Mouse (Mus musculus) colon, adult 2 months (tissue): ENCODE data around the gene Wrap73. TPM values are rescaled to one million over a fixed set of nuclear protein-coding genes. Genes with fewer than 3 reads are reported as not detected.

Source experiments
- polyA plus RNA-seq: library from polyadenylated mRNA; depleted of rRNA; stranded (reverse); fragments of >200 nt; gene quantifications from 2 replicates; pipeline ENCODE4 v1.2.3, GENCODE M21; 2012; rRNA removed

Gene Wrap73
- polyA plus RNA-seq = 24.9 and 27.2 TPM in 2 replicates

DNA sequence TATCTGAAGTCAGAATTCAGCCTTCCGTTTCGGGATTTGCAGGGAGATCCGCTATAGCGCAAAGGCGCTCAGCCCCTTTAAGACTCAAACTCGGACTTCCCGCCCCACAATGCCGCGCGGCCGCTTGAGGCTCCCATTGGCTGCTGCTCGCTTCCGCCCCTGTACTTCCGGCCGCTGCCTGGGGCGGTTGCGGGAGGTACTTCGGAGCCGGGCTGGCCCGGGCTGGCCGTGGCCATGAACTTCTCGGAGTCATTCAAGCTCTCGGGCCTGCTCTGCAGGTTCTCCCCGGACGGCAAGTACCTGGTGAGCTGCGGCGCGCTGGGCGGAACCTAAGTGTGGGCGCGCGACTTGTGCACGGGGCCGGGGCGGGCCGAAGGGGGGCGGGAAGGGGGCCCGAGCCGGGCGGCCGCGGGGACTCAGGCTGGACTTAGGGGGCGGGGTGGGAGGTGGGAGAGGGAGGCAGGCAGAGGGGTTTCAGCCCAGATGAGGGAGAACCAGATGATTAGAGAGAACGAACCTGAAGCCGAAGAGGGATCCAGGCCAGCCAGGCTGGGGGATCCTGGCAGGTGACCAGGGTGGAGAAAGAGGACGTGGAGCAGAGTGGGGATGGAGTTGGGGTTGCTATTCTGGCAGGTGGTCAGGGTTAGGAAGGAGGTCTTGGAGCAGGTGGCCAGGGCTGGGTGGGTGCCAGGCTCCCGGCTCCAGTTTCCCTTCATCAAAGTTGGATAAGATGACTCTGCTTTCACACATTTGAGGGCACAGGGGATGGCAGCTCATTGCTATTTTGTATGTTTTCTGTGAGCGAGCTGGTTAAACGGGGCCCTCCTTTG, at the start of gene Wrap73:
Gene Wrap73, plus strand, starts transcription at position 162 of the 830 bp plus-strand sequence.

DNA sequence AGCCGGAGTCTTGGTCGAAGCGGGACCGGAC, 2.2 kb upstream of the Wrap73 start, which contains the start of gene Trp73:
Gene Trp73, minus strand, starts transcription at position 27 of the 31 bp plus-strand sequence.

DNA sequence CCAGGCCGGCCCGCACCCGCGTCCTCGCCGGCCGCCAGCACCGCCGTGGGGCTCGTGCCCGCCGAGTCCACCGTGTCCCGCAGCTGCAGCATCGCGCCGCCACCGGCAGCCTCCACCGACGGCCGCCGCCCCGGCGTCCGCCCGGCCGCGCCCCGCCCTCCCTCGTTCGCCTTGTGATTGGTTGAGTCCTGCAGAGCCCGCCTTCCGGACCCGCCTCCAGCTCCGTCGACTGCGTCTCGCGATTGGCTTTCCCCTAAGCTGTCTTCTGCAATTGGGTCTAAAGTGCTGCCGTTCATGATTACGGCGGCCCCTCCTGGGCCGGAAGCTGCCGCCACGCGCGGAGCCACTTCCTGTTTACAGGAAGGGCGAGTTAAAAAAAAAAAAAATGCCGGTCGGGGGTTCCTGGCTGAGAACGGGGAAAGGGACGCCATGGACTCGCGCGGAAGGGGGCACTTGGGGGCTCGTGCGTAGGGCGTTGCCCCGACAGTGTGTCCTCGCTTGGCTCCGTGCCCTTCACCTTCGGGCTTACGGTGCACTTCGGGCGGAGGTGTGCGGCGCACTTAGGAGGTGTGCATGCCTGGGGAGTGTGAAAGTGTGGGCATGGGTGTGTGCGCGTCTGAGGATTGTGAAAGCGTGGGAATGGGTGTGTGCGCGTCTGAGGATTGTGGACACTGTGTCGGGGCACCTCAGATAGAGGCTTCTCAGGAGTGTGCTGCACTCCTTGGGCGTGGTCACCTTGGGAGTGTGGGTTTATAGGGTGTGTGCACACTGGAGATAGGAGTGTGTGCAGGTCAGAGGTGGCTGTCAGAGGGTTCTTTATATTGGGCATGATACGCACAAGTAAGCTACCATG, 18.6 kb downstream of the Wrap73 start, which contains the start of gene Tprgl:
Gene Tprgl, minus strand, starts transcription at position 129 of the 853 bp plus-strand sequence.

DNA sequence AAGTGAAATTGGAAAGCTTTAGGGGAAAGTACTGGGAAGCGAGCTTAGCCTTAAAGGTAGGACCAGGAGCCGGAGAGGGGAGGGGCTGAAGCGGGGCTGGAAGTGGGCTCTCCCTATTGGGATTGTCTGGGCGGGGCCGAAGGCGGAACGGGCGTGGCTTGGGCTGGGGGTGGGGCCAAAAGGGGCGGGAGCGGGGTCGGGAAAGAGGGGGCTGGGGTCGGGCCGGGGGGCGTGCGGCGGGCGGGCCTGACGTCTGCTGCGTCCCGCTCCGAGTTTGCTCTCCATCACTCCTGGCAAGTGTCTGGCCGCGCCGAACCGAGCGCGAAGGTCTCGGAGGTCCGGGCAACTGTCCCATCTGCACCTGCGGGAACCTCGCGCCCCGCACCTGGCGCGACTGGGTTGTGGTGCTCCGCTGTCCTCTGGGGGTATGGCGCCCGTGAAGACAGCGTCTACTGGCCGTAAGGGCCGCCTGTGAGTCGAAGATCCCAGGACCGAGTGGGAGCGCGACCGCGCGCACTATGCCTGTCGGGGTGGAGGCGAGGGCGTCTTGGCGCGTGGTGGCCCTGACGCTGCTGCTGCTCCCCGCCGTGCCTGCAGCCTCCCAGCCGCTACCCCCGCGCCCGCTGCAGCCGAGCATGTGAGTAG, 28.5 kb downstream of the Wrap73 start, which contains the start of gene Megf6:
Gene Megf6, plus strand, starts transcription at position 225 of the 645 bp plus-strand sequence.

Other genes with a start within 250 kb of the Wrap73 start
- gene A430005L14Rik, start 185.1 kb upstream of the Wrap73 start, polyA plus RNA-seq = 48.3 and 54.3 TPM in 2 replicates
- 15.8 and 17.8 TPM in 2 replicates for gene Dffb, start 167.2 kb upstream of the Wrap73 start, polyA plus RNA-seq
- gene Cep104, start 167.2 kb upstream of the Wrap73 start, polyA plus RNA-seq = 10.2 and 11.9 TPM in 2 replicates
- 51.3 and 56.2 TPM in 2 replicates for gene Lrrc47, start 130.6 kb upstream of the Wrap73 start, polyA plus RNA-seq
- gene Smim1, start 116.1 kb upstream of the Wrap73 start, polyA plus RNA-seq = 20.5 and 21.8 TPM in 2 replicates
- gene Ccdc27, start 99.7 kb upstream of the Wrap73 start, polyA plus RNA-seq = not detected in 2 replicates
- 0.50 and 0.64 TPM in 2 replicates for gene Trp73, start 2.2 kb upstream of the Wrap73 start, polyA plus RNA-seq
- gene Tprgl, start 18.3 kb downstream of the Wrap73 start, polyA plus RNA-seq = 246 and 269 TPM in 2 replicates
- gene Megf6, start 28.4 kb downstream of the Wrap73 start, polyA plus RNA-seq = 6.4 and 8.7 TPM in 2 replicates
- gene Arhgef16, start 159.3 kb downstream of the Wrap73 start, polyA plus RNA-seq = 120 and 131 TPM in 2 replicates
- not detected in 2 replicates for gene B230104I21Rik, start 193.8 kb downstream of the Wrap73 start, polyA plus RNA-seq